Mouse (Mus musculus) lung, postnatal 25 days (tissue): ENCODE measurements around the gene Dscaml1.

ENCODE experiments used
- DNase-seq: peaks from one replicate; pipeline ENCODE4 v3.0.0; 2022; ENCODE audit warnings: low spot score

The Dscaml1 gene

DNA sequence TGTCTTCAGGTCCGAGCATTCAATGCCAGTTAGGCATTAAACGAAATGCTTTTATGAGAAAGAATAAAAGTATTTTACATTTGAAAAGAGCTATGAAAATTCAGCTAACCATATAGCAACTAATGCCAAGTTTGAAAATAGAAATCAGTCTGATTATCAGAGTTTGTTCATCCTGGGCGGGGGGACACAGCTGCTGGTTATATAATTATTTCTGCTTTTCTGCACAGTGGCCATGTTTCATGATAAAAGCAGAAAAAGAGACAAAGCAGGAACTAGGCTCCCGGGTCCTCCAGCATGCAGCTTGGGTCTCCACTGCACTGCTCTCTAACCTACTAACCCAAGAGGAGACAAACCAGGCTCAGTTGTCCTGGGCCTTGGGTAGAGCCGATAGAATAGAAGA lies 143.9 kb downstream of the Dscaml1 start:
- DNase-seq: no peak

DNA sequence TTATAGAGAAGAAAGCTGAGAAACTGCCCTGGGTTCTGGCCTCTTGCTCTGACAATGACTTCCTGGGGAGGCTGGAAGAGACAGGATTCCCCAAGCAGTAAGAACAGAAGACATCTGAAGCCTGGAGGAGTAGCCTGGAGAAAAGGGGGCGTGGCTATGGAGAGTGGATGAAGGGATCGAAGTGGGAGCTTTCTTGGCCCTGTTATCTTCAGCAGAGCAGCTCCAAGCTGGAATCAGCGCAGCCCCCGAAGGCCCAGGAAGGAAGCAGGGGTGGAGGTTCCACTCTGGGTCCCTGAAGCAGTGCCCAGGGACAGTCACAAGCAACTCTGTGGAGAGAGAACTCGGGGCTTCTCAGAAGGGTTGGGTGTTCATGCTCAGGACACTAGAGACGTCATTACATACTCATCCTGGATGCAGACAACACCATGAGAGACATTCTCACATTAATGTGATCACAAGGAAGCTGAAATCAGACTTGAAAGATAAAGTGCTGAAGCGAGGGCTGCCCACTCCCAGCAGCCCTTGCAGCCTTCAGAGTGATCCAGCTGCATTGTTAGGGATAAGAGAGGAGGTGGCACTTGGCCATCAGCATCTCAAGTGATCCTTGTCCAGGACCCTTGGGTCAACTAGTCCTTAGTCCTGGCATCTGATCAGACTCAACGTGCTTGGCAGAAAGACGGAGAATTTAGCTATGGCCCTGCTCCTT lies 146.5 kb downstream of the Dscaml1 start:
- peak; percentile 77 for DNase-seq

DNA sequence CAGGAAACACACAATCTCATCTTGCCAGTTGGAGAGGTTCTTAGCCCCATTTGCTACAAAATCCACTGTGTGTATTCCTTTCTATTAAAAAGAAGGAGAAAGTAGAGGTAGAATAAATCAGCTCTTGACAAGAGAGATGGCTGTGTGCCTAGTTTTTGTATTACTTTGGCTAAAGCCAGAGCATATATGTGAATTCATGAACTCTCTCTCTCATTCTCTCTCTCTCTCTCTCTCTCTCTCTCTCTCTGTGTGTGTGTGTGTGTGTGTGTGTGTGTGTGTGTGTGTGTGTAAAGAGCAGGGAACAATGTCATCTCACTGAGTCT lies 147.0 kb downstream of the Dscaml1 start:
- DNase-seq: no peak

DNA sequence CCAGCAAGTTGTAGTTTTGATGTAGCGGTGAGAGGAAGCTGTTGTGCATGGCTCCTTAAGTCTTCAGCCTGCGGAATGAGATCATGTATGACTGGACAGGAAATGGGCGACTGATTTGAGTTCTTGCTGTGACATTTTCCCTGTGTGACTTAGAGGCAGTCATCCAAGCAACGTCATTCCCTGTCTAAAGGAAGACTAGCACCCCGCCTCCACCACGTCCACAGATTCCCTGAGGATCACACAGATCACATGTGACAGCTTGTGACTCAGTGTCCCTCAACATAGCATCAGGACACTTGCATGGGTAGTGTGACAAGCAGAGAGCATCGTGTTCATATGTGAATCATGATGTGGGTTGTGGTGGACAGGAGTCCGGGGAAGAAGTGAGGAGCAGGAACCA lies 147.6 kb downstream of the Dscaml1 start:
- no peak for DNase-seq

DNA sequence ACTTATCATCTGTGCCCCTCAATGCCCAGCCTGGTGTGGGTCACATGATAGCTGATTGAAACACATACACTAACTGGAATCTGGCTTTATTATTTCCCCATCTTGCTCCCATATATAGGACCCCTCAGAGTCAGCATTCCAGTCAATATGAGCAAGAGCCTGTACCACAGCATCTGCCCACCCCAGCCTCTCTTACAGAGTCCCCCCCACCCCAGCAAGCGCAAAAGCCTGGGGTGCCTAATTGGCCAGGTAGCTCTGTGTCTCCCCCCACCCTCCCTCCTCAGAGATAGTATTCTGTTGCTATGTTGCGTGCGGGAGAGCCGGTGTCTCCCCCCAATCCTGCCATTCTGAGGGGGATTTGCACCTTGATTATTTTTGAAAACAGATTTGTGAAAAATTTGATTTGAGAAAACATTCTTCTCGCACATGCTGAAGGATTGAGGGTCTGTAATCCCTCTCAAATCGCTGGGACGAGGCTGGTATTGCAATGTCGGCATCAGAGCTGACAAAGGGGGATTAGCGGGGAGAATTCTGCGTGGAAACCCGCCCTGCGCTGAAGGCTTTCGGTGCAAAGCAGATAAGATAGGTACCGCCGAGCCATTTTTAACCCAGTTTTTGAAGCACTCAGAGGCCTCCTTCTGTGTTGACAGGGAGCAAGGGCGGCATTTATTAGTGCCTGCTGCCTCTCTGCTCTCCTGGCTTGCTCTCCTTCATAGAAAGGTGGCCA lies 153.8 kb downstream of the Dscaml1 start:
- DNase-seq: no peak

GRCm38 (mm10) chr9:45586475-45586874 lies 160.0 kb downstream of the Dscaml1 start:
- DNase-seq: no peak

- no peak for DNase-seq
Observed at GRCm38 (mm10) chr9:45587704-45588103, 161.3 kb downstream of the Dscaml1 start.

GRCm38 (mm10) chr9:45589867-45590266 lies 163.4 kb downstream of the Dscaml1 start:
- peak; percentile 50 for DNase-seq

DNA sequence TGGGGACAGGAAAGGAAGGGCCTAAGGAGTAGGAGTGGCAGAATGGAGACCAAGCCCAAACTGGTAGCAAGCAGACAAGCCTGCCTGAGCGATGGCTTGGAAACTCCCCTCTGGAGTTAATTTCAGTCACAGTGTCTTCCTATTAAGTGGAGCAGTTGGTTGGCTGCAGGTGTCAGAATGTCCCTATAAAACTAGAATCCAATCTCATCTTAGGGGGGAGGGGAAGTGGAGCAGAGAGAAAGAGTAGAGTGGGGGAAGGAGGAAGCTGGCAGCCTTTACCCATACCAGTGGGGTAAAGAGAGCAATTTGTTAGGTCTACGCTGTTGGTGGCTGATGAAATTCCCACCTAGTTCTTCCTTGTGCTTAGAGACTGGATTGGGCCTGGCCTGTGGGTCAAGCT lies 164.6 kb downstream of the Dscaml1 start:
- DNase-seq: no peak

DNA sequence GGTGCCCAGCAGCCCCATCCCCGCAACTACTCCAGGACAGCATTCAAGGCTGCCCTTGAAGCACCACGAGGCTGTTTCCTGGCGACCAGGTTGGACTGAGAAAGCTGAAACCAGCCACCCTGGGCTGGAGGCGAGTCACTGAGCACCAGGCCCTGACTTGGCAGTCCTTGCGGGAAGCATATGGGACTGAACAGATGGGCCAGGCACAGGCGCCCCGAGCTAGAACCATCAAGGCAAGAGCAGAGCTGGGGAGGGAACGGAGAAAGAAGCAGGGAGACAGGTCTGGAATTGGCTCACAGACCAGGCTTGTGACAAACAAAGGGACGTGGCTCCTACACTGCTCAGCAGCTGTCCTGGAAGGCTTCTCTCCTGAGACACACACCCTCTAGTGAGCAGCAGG lies 165.9 kb downstream of the Dscaml1 start:
- DNase-seq: no peak

- DNase-seq: no peak
Observed at GRCm38 (mm10) chr9:45598117-45598516, 171.7 kb downstream of the Dscaml1 start.

DNA sequence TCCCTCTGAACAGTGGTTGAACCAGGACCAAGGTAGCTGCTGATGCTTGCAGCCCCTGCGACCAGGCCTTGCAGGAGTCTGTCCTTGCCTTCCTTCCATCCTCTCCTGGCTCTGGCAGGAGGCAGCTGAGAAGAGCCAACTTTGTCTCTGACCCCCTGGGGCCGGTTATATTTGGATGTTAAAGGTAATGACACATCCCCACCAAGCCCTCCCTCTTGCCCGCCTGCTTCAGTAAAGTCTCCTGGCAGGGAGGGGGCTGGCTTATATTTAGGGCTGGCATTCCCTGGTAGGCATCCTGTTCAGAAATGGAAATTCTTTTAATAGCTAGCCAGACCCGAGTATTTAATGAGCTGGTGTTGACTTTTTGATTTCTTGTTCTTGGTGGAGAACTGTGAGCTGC lies 172.9 kb downstream of the Dscaml1 start:
- DNase-seq: no peak

DNA sequence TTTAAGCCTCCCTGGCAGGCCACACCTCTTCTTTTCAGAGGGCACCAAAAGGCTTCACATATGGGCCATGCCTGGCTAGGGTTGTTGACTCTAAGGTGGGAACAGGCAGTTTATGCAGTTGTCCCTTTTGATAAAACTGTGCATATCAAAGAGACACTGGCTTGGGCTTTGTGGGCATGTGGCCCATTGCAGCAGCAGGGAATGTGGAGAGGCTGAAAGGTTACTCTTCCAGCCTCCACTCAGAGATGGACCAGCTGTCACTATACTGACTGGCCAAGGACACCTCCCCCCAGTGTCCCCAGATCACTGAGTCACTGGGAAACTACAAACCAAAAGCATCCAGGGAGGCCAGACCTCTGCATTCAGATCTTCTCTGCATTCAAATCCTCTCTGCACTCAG lies 180.9 kb downstream of the Dscaml1 start:
- peak; percentile 5 for DNase-seq

DNA sequence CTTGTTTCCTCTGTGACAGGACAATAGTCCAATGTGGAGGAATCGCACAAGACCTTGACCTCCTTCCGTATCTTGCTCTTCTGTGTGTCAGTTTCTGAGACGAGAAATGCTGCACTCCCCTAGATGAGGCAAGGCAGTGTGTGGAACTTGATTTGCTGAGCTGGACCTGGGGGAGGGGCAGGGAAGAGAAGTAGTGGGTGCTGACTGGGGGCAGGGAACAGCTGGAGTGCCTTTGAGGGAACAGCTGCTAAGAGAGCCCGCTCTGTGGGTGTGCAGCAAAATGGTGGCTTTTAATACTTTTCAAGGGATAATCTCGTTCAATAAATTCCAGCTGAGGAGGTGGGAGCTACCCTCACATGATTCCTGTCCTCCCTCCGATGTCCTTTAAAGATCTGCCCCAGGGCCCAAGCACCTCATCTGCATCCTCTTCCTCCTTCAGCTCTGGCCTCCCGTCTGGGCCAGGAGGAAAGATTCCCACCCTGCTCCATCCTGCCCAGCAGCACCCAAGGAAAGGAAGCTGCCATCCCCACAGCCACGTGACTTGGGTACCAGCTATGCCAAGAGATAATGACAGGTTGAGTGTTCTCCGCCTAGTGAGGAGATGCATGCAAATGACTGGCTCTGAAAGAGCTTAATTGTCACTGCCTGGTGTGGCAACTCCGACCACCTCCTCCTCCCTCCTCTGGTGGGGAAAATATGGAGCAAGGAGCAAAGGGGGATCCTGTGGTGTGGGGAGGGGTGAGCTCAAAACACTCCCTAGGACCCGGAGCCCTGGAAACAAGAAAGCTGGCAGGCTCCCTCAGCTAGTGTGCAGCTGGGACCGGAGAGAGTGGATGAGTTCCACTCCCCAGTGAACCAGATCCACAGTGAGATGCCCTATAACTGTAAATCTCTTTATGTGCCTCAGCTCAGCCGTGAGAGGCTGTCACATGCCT lies 181.9 kb downstream of the Dscaml1 start:
- no peak for DNase-seq

GRCm38 (mm10) chr9:45610336-45611060 lies 184.1 kb downstream of the Dscaml1 start:
- DNase-seq: no peak

DNA sequence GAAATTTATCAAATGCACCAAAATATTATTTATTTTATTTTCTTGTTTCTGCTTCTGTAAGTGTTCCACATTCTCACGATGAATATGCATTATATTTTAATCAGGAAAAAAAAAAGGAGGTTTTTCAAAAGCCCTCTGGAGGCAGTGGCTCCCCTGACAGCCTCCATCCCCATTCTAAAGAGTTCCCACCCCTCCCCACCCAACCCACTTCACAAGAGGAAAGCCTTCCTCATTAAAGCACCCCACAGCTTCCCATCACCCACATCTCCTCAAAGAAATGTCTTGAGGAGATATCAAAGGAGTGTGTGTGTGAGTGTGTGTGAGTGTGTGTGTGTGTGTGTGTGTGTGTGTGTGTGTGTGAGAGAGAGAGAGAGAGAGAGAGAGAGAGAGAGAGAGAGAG lies 188.2 kb downstream of the Dscaml1 start:
- DNase-seq: no peak

DNA sequence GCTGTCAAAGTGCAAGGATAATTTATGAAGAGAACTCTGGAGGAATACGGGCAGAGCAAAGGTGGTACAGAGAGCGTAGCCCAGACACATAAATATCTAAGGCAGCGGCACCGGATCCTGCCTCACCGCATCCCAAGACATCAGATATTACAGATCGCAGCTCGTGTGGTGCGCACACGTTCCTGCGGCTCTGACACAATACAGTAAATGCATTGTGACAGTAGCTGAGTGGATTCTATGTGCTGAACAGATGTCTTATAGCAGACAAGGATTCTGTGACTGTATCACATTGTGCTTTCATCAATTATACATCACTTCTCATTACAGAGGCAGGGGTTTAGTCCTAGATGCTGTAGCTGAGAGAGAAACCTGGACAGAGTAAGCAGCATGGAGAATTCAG lies 191.5 kb downstream of the Dscaml1 start:
- DNase-seq: no peak

DNA sequence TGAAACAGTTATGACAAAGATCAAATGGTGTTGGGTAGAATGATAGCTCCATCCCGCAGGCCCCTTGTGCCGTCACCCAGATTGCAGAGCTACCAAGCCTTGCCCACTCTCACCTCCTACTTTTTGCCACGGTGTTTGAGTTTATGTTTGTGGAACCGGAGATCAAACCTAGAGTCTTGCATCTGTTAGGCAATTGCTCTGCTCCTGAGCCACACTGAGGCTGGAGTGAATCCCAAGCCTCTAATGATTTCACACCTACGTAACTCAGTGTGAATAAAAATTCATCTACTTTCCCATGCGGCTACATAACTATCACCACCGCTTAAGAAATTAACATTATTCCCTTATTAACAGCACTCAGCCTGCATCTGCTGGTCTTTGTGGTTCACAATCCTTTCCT lies 192.0 kb downstream of the Dscaml1 start:
- DNase-seq: no peak

DNA sequence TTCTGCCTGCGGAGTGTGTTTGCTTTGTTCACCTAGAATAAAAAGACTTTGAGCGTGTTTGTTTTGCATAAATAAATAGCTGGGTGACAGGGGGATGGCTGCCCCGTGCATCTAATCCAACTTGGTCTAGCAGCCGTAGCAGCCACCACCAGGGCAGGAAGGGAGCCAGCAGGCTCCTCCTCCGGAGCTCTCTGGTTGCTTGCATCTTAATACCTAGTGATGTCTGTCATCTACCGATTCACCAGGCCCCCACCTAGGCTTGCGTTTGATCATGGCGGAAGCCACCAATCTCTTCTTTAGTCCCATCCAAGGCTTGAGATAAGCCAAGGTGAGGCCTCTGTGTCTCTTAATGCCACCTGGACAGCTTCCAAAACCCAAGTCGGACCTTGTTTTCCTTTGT lies 193.6 kb downstream of the Dscaml1 start:
- no peak for DNase-seq

DNA sequence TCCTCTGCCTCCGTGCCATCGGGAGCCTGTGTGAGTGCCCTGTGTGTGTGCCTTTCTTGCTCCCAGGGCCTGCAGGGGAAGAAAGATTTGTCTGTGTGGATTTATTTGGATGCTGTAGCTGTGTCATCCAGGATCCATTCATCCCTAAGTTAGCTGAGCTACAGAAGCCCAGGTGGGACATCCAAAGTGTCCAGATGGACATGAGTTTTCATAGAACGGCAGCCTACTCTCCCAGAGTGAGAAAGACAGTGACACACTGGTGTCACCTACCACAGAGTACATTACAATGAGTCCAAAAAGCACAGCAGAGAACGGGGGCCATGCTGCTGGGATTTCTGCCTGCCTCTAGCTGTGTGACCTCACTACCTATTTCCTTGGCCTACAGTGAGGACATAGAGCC lies 194.5 kb downstream of the Dscaml1 start:
- no peak for DNase-seq

- DNase-seq: no peak
Observed at GRCm38 (mm10) chr9:45625889-45626446, 199.5 kb downstream of the Dscaml1 start.

DNA sequence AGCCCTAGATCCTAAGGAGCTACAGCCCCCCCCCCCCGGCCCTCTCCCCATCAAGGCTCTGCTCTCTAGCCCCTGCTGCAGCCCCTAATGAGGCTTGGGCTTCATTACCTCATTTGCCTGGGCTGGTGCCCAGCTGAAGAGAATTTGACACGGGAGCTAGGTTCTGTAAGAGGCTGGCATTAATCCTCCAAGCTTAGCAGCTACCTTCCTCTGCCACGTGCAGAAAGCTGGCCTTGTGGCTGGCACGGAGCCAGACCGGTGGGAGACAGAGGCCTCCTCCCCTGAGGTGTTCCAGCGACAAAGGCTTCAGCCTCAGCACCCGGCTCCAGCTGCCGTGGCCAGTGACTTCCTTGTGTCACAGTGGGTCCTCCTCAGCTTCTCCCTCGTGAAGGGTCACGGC lies 206.1 kb downstream of the Dscaml1 start:
- no peak for DNase-seq
